Mouse (Mus musculus) layer of hippocampus, adult 2 months (tissue): ENCODE results near the gene Agt. TPM values are rescaled to one million over a fixed set of nuclear protein-coding genes. Genes with fewer than 3 reads are reported as not detected.

ENCODE experiments used
- DNase-seq, 2 experiments: peaks; one replicate each; pipeline ENCODE4 v3.0.0; 2022; ENCODE audit warnings: low spot score in 2 of 2
- H3K27ac ChIP-seq: fragments of 200-600 bp; 2 replicates; pipeline ENCODE4 v1.8.1; 2022
- H3K4me3 ChIP-seq: fragments of 200-600 bp; 2 replicates; pipeline ENCODE4 v1.8.1; 2022; ENCODE audit warnings: mild to moderate bottlenecking
- CTCF ChIP-seq: fragments of 200-600 bp; conservative IDR thresholded peaks from 2 replicates; pipeline ENCODE4 v1.8.1; 2022; ENCODE audit warnings: antibody characterized with exemption, mild to moderate bottlenecking, moderate library complexity
- total RNA-seq, 2 experiments: library from RNA; stranded (reverse); gene quantifications; 2 replicates each; pipeline ENCODE4 v1.2.3; 2021

Gene Agt
- total RNA-seq, 2 experiments from 2014 or later: 29.9 to 33.9 TPM

DNA sequence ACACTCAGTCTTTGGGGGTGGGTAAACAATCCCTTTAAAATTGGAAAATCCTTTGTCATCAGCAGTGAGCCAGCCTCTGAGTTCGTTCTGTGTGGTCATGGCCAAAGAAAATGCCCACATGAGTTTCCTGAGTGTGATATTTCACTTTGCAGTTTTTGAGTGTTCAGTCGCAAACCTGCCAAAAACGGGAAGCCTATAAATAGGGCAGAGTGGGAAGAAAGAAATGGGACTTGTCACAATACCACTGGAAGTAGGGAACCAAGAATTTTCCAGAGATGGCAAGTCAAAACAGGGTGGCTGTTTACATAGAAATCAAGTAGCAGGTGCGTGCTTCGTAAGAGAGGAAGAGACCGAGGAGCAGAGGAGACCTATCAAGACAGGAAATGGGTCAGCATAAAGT, 53.0 kb downstream of the Agt start:
- peak overlapping the region; percentile 81 for H3K27ac ChIP-seq
- peak in 1 of 2 experiments; percentile 31 for DNase-seq
- H3K4me3 ChIP-seq: no peak overlapping the region
- TF ChIP-seq CTCF: no peak

- TF ChIP-seq CTCF: no peak
- Histone ChIP-seq H3K27ac (peak overlapping the region; percentile 81), H3K4me3 (no peak overlapping the region)
- no peak for DNase-seq
These were observed 53.5 kb downstream of the Agt start for GRCm38 (mm10) chr8:124516039-124516438.

DNA sequence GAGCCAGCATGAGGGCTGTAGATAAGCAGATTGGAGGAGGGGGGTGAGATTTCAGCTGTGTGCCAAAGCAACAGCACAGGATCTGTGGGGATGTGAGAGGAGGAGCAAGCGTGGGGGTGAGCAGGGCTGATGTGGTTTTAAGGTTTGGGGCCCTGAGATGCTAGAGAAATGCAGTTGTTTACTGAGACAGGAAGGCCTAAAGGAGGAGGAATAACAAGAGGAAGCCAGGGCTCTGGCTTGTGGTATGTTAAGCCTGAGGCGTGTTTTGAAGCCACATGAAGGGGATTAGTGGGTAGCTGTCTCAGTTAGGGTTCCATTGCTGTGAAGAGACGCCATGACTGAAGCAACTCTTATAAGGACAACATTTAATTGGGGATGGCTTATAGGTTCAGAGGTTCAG, 60.4 kb downstream of the Agt start:
- Histone ChIP-seq H3K4me3 (no peak overlapping the region), H3K27ac (peak overlapping the region; percentile 98)
- no peak for TF ChIP-seq CTCF
- no peak for DNase-seq

DNA sequence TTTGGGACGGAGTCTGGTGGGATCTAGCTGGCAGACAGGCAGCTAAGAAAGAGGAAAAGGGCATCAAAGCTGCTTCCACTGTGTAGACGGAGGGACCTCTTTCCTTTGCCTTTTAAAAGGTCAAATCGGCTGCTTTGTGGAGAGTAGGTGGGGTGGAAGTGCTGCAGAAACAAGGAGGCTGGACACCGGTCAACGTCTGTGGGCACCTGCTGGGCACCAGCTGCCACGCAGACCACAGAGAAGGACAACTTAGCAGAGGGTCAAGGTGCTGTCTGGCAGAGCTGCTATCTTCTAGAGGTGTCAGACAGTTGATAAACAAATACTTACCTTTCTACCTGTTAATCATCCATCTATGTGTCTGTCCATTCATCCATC, 61.2 kb downstream of the Agt start:
- DNase-seq: no peak
- no peak for TF ChIP-seq CTCF
- Histone ChIP-seq H3K27ac (peak overlapping the region; percentile 98), H3K4me3 (peak overlapping the region; percentile 17)

GRCm38 (mm10) chr8:124507572-124508320, 61.8 kb downstream of the Agt start:
- no peak for TF ChIP-seq CTCF
- Histone ChIP-seq H3K27ac (peak overlapping the region; percentile 98), H3K4me3 (peak overlapping the region; percentile 17)
- peak; percentile 80 to 92 for DNase-seq

Other genes with a start within 250 kb of the Agt start
- 100 to 1,000 TPM; 291 to 304 TPM for gene Pgbd5, start 130.0 kb downstream of the Agt start, total RNA-seq
- gene Cog2, start 48.9 kb downstream of the Agt start, total RNA-seq: 10 to 100 TPM; 45.3 to 49.0 TPM
- gene Capn9, start 6.4 kb upstream of the Agt start, total RNA-seq: under 1 TPM; 0.34 to 0.79 TPM
- 10 to 100 TPM; 76.5 to 77.4 TPM for gene 2310022B05Rik, start 93.7 kb upstream of the Agt start, total RNA-seq
- 10 to 100 TPM; 49.6 to 51.6 TPM for gene Ttc13, start 152.3 kb upstream of the Agt start, total RNA-seq
- 10 to 100 TPM; 10.7 to 13.4 TPM for gene Arv1, start 152.4 kb upstream of the Agt start, total RNA-seq
- under 1 TPM; 0.27 to 0.54 TPM for gene Fam89a, start 182.1 kb upstream of the Agt start, total RNA-seq
- gene Trim67, start 223.4 kb upstream of the Agt start, total RNA-seq: 1 to 10 TPM; 2.9 to 3.1 TPM